Mouse (Mus musculus) hindbrain, postnatal 0 days (tissue): ENCODE results near the gene Lrp8. TPM values are rescaled to one million over a fixed set of nuclear protein-coding genes. Genes with fewer than 3 reads are reported as not detected.

Experiments used
- ATAC-seq: fragments of 200-750 bp; cut with Nextera tagmentation; 2 replicates; pipeline ENCODE4 v1.8.0; 2017; ENCODE audit warnings: mild to moderate bottlenecking, moderate TSS enrichment, moderate library complexity
- DNase-seq: peaks from one replicate; pipeline ENCODE4 v3.0.0-alpha.2; 2015; ENCODE audit warnings: low spot score
- H3K27ac ChIP-seq: fragments of 300-500 bp; sonication (generic); 2 replicates; pipeline ENCODE4 v1.5.1; 2014; ENCODE audit warnings: mild to moderate bottlenecking
- H3K27me3 ChIP-seq: fragments of 300-500 bp; sonication (generic); 2 replicates; pipeline ENCODE4 v1.6.1; 2014; ENCODE audit warnings: low read length, mixed read lengths; ENCODE audit not compliant: insufficient read depth
- H3K36me3 ChIP-seq: fragments of 300-500 bp; sonication (generic); 2 replicates; pipeline ENCODE4 v1.6.1; 2014; ENCODE audit warnings: low read length, mixed read lengths; ENCODE audit not compliant: insufficient read depth
- H3K4me1 ChIP-seq: fragments of 300-500 bp; sonication (generic); 2 replicates; pipeline ENCODE4 v1.6.1; 2014; ENCODE audit warnings: antibody characterized with exemption, low read length, mixed read lengths; ENCODE audit not compliant: insufficient read depth
- H3K4me2 ChIP-seq: fragments of 300-500 bp; sonication (generic); 2 replicates; pipeline ENCODE4 v1.6.1; 2014; ENCODE audit warnings: low read depth, mild to moderate bottlenecking, low read length, moderate library complexity, mixed read lengths
- H3K4me3 ChIP-seq: fragments of 300-500 bp; sonication (generic); 2 replicates; pipeline ENCODE4 v1.5.1; 2014; ENCODE audit warnings: low read length
- H3K9ac ChIP-seq: fragments of 300-500 bp; sonication (generic); replicated peaks from 2 replicates; pipeline ENCODE4 v1.6.1; 2014; ENCODE audit warnings: mild to moderate bottlenecking, low read length, moderate library complexity, mixed read lengths
- H3K9me3 ChIP-seq: fragments of 300-500 bp; sonication (generic); 2 replicates; pipeline ENCODE4 v1.6.1; 2016; ENCODE audit warnings: low read length, mixed read lengths
- CTCF ChIP-seq: IDR thresholded peaks from 2 replicates; pipeline ENCODE4 v1.5.1; 2016; ENCODE audit warnings: antibody characterized with exemption, control low read depth, low read depth
- WGBS: fragments of 180-500 bp; shearing (Covaris S2); extraction: QIAGEN DNeasy Blood & Tissue Kit; methylation state at CpG from one replicate; pipeline ENCODE4 v1.1.7; 2014; 5-methylcytosine and 5-hydroxymethylcytosine counted together
- polyA plus RNA-seq: library from polyadenylated mRNA; unstranded; fragments of >200 nt; fragmentation: Nextera tagmentation; extraction: Ambion mirVana; gene quantifications from 2 replicates; pipeline ENCODE4 v1.2.1, GENCODE M21; 2015
- total RNA-seq: library from RNA; depleted of rRNA; stranded (reverse); fragments of >200 nt; gene quantifications from 2 replicates; pipeline ENCODE4 v1.2.3, GENCODE M21; 2014

Lrp8 gene
- total and polyA plus RNA-seq, 2 experiments from 2014 or later = 33.9 to 62.2 TPM

DNA sequence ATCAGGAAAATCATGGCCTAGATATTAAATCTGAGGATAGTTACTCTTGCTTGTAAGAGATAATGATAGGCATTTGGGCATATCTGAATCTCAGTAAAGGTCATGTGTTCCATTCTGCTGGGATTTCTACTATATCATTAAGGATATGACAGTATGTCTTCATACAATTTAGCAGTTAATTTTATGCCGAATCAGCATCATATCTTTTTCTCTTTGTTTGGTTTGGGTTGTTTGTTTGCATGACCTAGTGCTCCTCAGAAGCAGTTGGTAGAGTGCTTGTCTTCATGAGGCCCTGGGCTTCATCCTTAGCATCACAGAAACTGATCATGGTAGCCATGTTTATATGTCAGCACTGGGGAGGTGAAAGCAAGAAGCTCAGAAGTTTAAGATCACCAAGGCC is 79.6 kb downstream of the Lrp8 start:
- DNase-seq (no peak), ATAC-seq (no peak)
- Histone ChIP-seq H3K9ac (no peak overlapping the region), H3K4me2 (no peak overlapping the region), H3K27me3 (no peaks in the 10 kb centered on the region), H3K27ac (no peak overlapping the region), H3K4me1 (0 out of 2 replicates have a peak, but pooled peaks cover 5% of the 10 kb centered on the region), H3K4me3 (no peak overlapping the region), H3K36me3 (peaks cover 33% of the 10 kb centered on the region), H3K9me3 (no peaks in the 10 kb centered on the region)
- no peak for TF ChIP-seq CTCF
- 92% methylated on average over 1 of the region's 1 CpGs for WGBS

DNA sequence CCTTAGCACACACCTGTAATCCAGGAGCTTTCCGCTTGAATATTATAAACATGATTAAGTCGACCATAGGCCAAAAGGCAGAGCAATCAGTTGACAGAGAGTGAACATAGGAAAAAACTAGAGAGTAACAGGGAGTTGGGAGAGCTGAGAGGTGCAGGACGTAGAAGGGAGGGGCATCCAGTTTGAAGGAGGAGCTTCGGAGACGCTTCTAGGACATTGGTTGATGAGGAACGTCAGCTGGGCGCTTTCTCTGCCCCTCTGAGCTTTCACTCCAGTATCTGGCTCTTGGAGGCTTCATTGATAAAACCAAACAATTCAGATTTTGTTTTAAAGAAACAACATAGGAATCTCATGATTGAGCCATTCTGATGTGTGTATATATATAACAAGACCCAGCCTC is 84.3 kb downstream of the Lrp8 start:
- no peak overlapping the region for H3K27ac ChIP-seq
- no peaks in the 10 kb centered on the region for H3K27me3 ChIP-seq
- no peak for TF ChIP-seq CTCF
- ATAC-seq (no peak), DNase-seq (no peak)
- WGBS = 74% methylated on average over 7 of the region's 7 CpGs
- H3K4me3 ChIP-seq = no peak overlapping the region
- 0 out of 2 replicates have a peak, but pooled peaks cover 3% of the 10 kb centered on the region for H3K4me1 ChIP-seq
- H3K9me3 ChIP-seq = no peaks in the 10 kb centered on the region
- H3K9ac ChIP-seq = no peak overlapping the region
- peaks cover 37% of the 10 kb centered on the region for H3K36me3 ChIP-seq
- H3K4me2 ChIP-seq = no peak overlapping the region

DNA sequence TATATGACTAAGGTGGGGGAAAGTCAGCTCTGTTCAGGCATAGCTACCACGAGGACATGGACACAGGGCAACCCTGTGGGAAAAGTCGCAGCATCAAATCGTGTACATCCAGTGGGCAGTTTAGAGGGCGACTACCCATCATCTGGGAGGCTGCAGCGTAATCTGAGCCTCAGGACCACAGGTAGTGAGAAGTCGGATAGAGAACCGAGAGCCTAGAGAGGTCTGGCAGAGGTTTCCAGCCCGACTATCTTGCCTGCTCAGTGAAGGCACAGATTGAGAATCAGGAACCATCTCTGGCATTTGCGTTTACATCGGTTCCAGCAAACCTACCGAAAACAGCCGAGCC is 87.3 kb downstream of the Lrp8 start:
- Histone ChIP-seq H3K4me2 (peak overlapping the region; percentile 81), H3K4me3 (peak overlapping the region; percentile 49), H3K27me3 (no peaks in the 10 kb centered on the region), H3K36me3 (peaks cover 26% of the 10 kb centered on the region), H3K9me3 (no peaks in the 10 kb centered on the region), H3K4me1 (0 out of 2 replicates have a peak, but pooled peaks cover 3% of the 10 kb centered on the region), H3K9ac (peak overlapping the region; percentile 65), H3K27ac (peak overlapping the region; percentile 87)
- no peak for TF ChIP-seq CTCF
- WGBS = 2% methylated on average over 12 of the region's 12 CpGs
- no peak for DNase-seq
- peak; percentile 48 for ATAC-seq

DNA sequence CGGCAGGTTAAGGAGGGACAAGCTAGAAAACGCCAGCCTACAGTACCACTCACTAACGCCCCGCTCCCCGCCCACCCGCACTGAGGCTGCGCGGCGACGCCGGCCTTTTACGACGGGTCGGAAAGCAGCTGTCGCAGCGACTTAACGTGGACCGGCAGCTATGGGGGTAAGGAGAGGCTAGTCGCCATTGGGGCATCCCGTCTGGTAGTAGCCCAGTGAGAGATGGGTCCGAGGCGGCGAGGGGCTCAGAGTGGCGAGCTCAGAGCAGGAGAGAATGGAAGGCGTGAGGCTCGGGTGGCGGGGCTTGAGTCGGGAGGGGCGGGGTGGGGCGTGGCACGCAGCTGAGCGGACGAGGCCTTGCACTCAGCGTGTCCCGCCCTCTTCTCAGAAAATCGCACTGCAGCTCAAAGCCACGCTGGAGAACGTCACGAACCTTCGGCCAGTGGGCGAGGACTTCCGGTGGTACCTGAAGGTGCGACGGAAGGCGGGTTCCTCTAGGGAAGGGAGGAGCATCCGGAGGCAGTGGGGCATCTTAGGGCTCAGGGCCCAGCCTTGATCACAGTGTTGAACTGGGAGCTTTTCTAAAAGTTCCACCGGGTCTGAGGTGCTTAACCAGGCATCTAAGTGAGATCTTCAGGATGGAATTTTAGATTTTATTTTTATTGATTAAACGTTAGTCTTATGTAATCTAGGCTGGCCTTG is 87.8 kb downstream of the Lrp8 start, which contains the start of gene 0610037L13Rik:
Gene 0610037L13Rik (plus strand): TSS at position 83 of the 702 bp plus-strand sequence.
- no peaks in the 10 kb centered on the region for H3K27me3 ChIP-seq
- DNase-seq = peak; percentile 97
- under 1% methylated on average over 48 of the region's 48 CpGs for WGBS
- no peaks in the 10 kb centered on the region for H3K9me3 ChIP-seq
- TF ChIP-seq CTCF = no peak
- H3K4me3 ChIP-seq = peak within 1 kb of the TSS; percentile 49
- peaks cover 27% of the 10 kb centered on the region for H3K36me3 ChIP-seq
- H3K4me2 ChIP-seq = peak within 1 kb of the TSS; percentile 81
- peak; percentile 94 for ATAC-seq
- peak within 1 kb of the TSS; percentile 65 for H3K9ac ChIP-seq
- peak within 1 kb of the TSS; percentile 87 for H3K27ac ChIP-seq
- 0 out of 2 replicates have a peak, but pooled peaks cover 3% of the 10 kb centered on the region for H3K4me1 ChIP-seq

DNA sequence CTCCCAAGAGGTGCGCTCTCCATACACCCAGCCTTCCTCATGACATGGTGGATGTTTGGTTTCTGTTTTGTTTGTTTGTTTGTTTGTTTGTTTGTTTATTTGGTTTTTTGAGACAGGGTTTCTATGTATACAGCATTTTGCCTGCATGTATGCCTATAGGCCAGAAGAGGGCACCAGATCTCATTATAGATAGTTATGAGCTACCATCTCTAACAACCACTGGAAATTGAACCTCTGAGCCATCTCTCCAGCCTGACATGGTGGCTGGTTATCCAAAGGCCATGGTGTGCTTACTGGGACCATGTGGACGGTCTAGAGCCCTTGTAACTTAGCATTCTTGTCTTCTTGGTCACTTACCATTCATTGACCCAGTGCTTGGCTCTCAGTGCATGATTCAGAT is 90.6 kb downstream of the Lrp8 start:
- Histone ChIP-seq H3K27me3 (no peaks in the 10 kb centered on the region), H3K9ac (no peak overlapping the region), H3K4me1 (0 out of 2 replicates have a peak, but pooled peaks cover 3% of the 10 kb centered on the region), H3K36me3 (peaks cover 25% of the 10 kb centered on the region), H3K9me3 (no peaks in the 10 kb centered on the region), H3K4me2 (no peak overlapping the region), H3K27ac (no peak overlapping the region), H3K4me3 (no peak overlapping the region)
- 80% methylated on average over 2 of the region's 2 CpGs for WGBS
- DNase-seq (peak; percentile 69), ATAC-seq (no peak)
- peak; percentile 73 for TF ChIP-seq CTCF

DNA sequence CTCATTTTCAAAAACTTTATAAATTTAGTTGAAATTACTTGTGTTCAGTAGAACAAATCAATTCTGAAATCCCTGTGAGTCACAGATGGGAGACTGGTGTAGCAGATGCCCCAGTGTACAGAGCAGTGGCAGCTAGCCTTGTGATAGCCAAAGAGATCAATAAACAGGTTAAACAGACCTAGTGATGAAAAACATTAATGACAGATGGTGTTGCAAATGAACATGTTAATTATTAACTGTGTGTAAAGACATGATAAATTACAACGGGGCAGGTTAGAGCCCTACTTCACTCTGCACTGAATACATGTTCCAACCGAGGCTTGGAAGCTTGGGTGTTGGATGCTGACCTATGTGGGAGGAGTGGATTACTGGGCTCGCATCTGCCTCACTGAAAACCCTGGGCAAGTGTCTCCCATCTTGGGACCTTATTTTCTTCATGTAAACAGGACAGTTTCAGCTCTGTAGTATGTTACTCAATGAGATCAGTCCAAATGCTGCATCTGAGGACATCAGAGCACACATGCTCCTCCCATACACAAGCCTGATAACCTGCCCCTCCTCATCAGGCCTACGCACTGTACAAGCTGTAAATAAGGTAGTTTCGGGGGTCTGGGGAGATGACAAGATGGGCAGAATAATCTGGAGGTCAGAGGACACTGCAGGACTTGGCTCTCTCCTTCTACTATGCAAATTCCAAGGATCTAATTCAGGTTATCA is 97.3 kb downstream of the Lrp8 start:
- ATAC-seq = no peak
- 86% methylated on average over 5 of the region's 5 CpGs for WGBS
- no peaks in the 10 kb centered on the region for H3K4me1 ChIP-seq
- no peak overlapping the region for H3K9ac ChIP-seq
- no peak overlapping the region for H3K4me3 ChIP-seq
- H3K9me3 ChIP-seq = no peaks in the 10 kb centered on the region
- DNase-seq = no peak
- H3K36me3 ChIP-seq = peaks cover 26% of the 10 kb centered on the region
- H3K27me3 ChIP-seq = no peaks in the 10 kb centered on the region
- no peak overlapping the region for H3K27ac ChIP-seq
- H3K4me2 ChIP-seq = no peak overlapping the region
- TF ChIP-seq CTCF = no peak

DNA sequence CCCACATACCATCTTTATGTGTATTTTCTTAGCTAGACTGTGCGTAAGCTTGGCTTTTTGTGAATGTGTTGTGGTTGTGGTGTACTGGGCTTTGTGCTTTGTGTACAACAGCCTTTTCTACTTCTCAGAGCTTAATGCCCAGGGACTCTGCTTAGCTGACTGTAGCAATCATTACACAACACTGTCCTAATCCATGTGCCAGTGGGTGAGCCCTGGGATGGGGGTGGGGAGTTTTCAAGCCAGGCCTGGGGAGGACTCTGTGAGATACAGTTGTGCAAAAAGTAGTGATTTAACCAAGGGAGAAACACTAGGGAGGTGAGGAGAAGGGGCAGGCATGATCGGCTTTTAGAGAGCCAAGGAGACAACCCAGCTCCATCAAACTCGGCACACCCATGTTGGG is 98.1 kb downstream of the Lrp8 start:
- H3K36me3 ChIP-seq = peaks cover 21% of the 10 kb centered on the region
- H3K27me3 ChIP-seq = no peaks in the 10 kb centered on the region
- no peak overlapping the region for H3K4me2 ChIP-seq
- no peaks in the 10 kb centered on the region for H3K4me1 ChIP-seq
- H3K4me3 ChIP-seq = no peak overlapping the region
- DNase-seq (no peak), ATAC-seq (no peak)
- WGBS = 97% methylated on average over 3 of the region's 3 CpGs
- H3K27ac ChIP-seq = no peak overlapping the region
- no peak for TF ChIP-seq CTCF
- no peaks in the 10 kb centered on the region for H3K9me3 ChIP-seq
- H3K9ac ChIP-seq = no peak overlapping the region
